Mouse (Mus musculus) left cerebral cortex, adult 8-10 months (tissue): ENCODE results near the gene Zfp184. TPM values are rescaled to one million over a fixed set of nuclear protein-coding genes. Genes with fewer than 3 reads are reported as not detected.
"Not testable (repeated sequence)": the region's sequence is repeated elsewhere in the genome, so short reads cannot be mapped to it uniquely, and the experiment has no call there.

ENCODE experiments used
- DNase-seq, 2 experiments: peaks; one replicate each; pipeline ENCODE4 v3.0.0; 2022; ENCODE audit warnings: low spot score in 2 of 2
- total RNA-seq, 4 experiments: library from RNA; stranded (reverse); gene quantifications; 2 replicates each; pipeline ENCODE4 v1.2.4; 2022

Zfp184 gene
- total RNA-seq: 1 to 10 TPM; 2.4 to 4.1 (median 3.3) TPM

DNA sequence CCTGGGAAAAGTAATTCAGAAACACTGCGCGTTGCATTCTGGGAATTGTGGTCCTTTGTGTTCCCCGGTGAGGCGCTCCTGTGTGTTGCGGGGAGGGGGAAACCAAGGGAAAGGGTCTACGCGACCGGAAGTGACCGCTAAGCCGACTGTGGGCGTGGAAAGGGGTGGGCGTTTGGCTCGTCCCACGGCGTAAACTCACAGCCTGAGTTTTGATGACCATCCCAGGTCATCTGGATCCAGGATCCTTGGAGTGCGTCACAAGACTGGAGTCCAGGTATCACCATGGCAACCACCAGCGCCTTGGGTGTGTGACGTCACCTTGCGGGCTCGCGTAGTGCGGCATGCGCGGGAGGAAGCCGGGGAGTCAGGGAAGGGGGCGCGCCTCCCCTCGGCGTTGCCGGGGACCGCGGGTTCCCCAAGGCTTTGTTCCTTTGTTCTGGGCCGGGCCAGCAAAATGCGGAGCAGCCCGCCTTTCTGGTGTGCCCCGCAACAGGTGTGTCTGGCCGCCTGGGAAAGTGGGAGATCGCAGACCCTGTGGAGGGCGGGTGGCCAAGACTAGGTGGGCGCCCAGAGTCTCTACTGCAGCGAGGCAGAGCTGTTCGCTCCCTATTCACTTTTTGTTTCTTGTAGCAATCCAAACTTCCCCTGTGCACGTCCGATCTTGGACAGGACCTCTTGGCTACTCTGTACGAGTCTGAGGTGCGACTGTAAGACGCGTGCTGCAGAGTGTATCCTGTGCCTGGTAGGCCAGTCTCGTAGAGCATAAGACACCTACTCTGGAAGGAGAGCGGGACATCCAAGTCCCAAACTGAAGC is at the start of gene Zfp184:
Gene Zfp184, plus strand, starts transcription at position 169 of the 815 bp plus-strand sequence.
- DNase-seq: peak; percentile 86 to 89

DNA sequence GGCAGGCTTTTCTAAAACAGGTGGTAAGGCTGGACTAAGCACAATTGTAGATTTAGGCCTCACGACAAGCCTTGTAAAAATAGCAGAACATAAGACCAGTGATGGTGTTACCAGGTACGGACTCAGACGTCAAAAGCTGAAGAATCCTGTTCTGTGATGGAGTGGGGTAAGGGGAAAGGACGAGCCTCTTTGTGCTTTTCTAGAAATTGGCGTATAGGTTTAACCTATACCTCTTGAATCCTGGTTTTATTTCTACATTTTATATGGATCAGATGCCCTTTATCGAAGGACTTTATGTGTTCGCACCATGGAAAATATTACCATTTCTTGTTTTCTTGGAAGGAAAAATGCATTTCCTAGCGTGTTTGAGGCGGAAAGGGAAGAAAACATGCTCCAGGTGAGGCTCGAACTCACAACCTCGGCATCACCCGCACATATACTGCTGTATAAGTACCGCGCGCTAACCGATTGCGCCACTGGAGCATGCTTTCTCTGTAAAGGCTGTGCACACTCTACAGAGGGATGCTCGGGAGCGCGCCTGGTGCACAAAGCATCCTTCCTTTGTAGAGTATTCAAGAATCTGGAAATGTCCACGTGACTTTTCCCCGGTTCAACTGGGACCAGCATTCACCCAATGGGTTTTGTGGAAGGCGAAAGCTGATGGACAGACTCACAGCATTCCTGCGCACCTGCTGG is 48.2 kb upstream of the Zfp184 start:
- peak; percentile 92 to 99 for DNase-seq

DNA sequence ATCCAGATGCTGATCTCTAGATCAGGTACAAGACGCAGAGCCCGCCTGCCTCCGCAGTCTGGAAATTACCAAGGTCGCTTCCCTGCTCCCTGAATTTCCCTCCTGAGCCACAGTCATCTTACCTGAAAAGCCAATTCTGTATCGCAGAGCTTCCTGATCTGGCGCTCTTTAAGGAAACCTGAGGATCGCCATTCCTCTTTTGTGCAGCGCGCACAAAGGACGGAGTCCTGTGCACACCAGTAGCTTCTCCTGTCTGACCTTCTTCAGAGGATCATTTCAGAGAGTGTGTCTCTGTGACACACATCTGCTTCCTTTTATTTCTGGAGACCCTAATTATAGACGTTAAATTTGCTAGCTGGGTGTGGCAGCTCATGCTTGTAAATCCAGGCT is 47.7 kb upstream of the Zfp184 start:
- DNase-seq: no peak

DNA sequence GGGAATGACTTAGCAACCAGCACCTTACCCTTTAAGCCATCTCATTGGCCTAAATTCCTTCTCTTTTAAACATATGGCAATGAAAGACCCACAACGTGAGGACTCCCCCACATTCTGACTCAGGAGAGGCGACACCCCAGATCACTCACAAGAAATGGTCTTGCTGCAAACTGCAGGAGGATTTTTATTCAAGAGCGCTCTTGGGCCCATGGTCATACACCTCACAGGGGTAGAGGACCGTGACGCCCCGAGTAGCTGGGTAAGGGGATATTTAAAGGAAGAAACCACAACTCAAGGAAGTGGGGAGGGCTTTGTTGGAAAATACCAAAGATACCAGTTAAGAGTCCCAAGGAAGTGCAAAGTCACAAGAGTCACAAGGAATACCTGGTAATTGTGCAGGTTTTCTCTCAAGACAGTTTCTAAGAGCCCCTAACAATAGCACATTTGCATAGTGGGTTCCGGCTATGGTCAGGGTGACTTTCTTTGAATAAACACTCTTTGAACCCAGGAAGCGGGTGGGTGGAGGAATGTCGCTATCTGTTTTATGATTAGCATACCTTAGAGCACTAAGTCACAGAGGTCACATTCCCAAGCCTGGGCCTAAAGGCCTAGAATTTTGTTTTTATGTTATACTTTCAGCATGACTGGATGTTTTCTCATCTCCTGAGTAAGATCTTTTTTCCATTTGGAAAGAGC is 43.9 kb upstream of the Zfp184 start:
- DNase-seq: not testable (repeated sequence)

DNA sequence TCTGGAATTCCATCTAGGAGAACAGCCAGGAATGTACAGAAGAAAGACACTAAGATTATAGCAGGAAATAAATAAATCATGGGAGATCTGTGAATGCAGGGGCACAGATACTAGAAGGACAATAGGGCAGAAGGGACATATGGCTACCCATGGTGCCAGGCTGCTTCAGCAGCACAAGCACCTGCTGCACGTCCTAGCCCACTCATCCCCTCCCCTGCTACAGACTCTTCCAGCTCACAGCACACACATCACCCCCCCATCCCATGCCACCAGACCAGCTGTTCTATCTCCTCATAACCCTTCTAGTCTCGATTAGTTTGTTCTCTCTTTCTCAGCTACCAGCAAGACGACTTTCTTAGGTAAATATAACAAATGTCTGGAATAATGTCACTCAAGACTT is 41.4 kb upstream of the Zfp184 start:
- DNase-seq: no peak

DNA sequence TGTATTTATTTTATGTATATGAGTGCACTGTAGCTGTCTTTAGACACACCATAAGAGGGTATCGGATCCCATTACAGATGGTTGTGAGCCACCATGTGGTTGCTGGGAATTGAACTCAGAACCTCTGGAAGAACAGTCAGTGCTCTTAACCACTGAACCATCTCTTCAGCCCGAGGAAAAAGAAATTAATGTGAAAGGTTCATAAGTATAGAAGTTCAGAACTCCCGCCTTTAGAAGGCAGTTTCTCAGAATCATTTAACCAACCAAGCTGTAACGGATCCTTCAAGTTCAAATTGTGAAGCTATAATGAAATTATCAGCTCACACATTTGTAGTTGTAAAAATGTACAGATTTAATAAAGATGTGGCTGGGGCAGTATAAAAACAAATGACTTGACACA is 40.8 kb upstream of the Zfp184 start:
- not testable (repeated sequence) for DNase-seq

DNA sequence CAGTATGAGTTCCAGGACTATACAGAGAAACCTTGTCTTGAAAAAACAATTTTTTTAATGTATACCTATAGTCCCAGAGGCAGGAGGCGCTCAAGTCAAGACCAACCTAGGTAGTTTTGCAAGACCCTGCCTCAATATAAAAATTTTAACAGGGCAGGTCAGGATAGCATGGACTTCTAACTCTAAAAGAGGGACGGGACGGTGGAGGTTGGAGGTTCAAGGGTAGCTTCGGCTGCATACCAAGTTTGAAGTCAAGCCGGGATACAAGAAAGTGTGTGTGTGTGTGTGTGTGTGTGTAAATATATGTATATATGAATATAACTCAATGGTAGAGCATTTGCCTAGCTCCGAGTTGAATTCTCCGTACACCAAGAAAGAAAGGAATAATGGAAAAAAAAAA is 38.6 kb upstream of the Zfp184 start:
- no peak for DNase-seq

DNA sequence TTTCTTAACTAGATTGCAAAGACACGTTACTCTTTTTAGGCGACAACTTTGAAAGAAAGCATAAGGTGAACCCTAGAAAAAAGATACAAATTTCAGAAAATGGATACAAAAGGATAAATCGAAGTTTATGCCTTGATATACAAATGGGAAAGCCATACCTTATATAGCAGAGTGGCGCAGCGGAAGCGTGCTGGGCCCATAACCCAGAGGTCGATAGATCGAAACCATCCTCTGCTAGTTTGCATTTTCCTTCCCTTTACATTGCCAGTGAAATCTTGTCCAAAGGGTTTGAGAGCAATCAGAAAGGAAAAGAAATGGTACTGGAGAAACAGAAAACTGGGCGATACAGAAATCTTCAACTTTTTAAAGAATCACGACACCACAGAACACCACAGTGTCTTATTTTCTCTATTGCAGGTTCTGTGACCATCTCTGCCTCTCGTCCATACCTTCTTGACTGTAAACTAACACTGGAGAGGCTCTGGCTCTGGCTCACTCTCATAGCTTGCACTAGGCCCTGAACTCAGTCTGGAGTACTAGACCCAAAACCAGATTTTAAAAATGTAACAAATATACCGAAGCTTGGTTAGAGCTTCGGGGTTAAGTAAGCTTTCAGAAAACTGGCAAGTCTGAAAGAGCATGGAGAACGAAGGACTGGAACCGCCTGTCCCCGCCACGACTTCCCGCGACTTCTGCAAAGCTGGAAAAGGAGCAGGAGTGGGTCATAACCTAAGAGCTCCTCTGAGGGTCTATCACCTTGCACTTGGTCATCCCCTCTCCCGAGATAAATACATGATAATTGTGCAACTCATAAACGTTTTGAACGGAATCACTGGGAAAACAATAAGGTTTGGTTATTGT is 37.7 kb upstream of the Zfp184 start:
- no peak for DNase-seq

DNA sequence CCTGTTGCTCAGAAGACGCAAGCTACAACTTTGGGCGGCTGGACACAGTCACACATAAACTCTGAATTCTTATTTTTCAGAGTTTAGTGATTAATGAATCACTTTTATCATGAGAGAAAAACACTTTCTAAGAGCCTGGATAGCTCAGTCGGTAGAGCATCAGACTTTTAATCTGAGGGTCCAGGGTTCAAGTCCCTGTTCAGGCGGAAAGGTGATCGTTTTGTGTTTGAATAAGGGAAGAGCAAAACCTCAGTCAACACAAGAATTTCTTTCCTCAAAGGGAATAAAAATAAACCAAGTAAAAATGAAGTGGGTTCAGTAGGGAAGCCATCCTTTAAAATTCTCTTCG is 37.1 kb upstream of the Zfp184 start:
- not testable (repeated sequence) for DNase-seq

DNA sequence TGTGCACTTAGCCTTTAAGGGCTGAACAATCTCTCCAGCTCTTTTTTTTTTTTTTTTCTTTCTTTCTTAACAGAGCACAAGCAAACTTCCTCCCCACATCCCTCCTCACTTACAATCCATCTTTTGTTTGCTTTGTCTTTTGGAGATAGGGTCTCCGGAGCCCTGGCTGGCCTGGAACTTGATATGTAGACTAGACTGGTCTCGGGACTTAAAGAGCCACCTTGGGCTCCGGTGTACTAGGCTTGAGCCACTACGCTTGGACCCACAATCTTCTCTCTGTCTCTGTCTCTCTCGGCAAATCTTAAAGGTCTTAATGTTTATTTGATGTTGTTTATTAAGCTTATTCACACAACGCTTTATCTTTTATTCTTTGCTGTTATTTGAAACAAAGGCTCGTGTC is 34.2 kb upstream of the Zfp184 start:
- no peak for DNase-seq

DNA sequence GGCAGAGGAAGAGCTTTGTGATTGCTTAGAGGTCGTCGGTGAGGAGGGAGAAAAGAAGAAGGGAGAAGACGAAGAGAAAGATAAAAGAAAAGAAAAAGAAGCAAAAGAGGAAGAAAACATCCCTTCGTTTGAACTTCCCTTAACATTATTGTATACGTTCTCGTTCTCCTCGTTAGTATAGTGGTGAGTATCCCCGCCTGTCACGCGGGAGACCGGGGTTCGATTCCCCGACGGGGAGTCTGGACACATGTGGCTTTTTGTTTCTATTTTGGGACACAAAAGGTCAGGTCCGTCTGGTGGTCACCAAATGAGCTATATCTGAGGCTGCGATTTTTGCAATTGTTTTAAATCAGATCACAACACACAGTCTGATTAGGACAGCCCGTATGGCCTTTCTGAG is 33.7 kb upstream of the Zfp184 start:
- no peak for DNase-seq

DNA sequence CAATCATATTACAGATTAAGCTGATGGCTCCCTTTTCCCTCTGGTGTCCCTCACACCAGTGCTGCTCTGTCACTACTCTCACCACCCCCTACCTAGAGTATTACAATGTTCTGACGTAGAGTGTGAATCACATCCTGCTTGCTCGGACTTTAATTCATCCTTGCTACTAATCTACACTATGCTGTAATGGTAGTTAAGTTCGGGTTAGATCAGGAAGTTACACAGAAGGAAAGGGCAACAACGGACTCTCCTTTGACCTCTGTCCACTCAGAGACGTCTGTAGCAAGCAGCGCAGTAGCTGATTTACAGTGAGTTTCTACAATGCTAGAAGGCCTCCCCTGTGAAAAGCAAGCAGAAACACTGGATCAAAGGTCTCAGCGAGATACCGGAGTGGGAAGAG is 31.0 kb upstream of the Zfp184 start:
- no peak for DNase-seq

DNA sequence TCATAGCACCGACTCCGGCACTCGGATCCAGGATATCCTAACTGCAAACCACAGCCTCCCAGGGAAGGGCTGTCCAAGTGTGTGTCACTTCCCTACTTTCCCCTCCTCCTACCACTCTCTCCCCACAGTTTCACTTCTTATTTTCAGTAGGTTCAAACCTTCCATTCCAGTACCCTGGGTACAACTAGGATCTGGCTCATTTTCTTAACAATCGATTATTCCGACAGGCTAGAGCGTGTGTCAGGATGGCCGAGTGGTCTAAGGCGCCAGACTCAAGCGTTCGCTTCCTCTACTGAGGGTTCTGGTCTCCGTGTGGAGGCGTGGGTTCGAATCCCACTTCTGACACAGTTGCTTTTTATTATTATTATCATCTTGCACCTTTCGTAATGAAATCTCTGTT is 30.3 kb upstream of the Zfp184 start:
- no peak for DNase-seq

DNA sequence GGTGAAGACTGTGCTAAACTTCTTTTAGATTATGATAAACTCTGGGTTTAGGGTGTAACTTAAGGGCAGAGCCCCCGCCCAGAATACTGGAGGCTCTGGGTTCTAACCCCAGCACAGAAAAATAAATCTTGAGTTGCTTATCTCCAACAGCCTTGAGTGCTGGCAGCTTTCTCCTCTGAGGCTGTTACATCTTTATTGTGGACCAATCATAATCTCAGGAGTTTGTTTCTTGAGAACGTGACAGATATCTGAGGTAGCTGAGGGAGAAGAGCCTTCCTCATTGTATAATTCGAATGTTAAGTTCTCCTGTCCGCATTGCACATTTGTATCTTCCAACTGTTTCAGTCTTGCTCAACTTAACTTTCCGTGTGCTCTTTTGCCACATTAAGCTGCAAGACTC is 29.4 kb upstream of the Zfp184 start:
- DNase-seq: no peak

DNA sequence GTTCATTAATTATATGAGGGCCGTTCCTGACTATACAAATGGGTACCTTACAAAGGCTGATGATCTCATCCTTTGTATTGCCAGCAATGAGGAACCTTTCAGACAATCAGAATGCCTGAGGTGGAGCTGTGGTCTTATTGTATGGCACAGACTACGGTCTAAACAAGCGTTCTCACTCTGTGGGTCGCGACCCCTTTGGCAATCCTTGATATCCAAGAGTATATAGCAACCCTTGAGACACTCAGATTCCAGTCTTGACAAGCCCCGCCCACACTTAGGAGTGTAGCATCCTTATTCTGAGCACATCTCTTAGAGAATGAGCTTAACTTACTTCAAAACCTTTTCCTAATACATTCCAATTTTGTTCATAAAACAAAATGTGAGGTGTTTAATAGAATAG is 28.8 kb upstream of the Zfp184 start:
- no peak for DNase-seq

DNA sequence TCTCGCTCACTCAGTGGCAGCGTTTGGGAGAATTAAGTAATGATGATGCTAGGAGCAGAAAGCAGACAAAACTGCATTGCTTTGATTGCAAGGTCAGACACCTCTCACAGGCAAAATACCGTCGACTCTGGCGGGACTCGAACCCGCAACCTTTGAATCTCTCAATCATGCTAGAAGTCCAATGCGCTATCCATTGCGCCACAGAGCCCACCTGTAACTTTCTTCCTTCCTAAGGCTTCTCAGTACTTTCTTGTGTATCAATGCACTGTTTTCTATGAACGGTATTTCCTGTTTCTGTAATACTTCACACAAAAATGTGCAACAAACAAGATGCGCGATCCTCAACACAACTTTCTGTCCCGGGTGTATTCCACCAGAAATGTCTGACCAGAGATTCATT is 27.9 kb upstream of the Zfp184 start:
- no peak for DNase-seq

DNA sequence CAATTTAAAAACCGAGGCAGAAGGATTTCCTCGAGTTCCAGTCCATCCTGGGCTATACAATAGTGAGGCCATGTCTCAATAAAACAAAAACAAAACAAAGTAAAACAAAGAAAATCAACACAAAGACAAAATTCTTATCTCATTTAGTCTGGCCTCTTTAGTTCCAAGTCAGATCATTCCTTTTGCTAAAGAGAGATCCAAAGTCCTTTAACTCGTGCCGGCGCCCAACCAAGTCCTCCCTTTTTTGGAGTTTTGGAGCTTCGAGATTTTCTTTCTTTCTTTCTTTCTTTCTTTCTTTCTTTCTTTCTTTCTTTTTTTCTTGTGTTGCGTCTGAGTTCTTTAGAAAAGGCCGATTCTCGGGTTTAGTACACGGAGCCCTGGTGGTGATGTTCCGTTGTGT is 27.4 kb upstream of the Zfp184 start:
- DNase-seq: no peak

DNA sequence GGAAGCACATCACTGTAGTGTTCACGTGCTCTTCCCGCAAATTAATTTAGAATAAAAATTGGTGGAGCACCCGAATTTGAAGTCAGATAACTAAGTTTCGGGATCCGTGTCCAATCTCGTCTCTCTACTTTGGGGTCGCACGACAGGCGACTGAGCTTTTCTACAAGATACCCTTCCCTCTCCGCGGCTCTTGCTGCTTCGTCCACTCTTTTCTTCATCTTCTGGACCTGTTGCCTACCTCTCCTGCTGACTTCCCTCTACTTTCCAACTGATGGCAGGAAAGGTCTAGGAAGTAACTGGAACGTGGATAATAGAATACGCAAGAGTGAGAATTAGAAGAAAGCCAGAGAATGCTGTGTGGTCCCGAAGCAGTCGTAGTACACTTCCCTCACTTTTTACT is 26.9 kb upstream of the Zfp184 start:
- DNase-seq: no peak

DNA sequence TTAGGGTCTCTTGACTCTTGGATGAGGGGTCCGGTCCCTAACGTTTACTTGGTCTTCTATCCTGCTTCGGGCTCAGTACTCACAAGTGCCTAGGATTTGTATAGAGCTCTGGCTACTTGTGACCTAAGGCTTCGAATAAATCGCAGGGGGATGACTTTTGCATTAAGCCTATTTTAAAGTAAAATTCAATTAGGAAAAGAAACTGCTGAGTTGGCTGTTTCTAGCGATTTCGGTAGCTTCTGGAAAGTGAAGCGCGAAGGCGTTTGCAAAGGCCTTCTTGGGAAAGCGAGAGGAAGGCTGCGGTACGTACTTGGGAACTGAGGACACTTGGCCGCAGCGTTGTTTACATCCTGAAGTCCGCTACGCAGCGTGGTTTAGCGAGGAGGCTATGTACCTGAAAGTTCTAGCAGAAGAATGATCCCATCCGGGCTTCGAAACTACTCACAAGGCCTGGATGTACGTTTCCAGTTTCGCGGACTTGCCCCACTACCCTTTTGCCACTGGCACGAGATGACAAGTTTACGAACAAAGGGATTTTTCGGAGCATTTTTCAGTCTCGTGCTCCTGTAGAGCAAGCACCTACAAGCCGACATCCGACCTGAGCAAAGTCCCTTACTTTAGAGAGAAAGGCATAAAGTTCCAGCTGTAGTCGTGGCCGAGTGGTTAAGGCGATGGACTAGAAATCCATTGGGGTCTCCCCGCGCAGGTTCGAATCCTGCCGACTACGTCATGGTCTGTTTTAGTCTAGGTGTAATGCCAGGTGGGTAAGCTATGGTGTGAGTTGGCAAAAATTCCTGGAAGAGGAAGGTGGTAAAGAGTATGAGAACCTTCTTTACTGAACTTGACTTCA is 26.1 kb upstream of the Zfp184 start:
- DNase-seq: no peak

DNA sequence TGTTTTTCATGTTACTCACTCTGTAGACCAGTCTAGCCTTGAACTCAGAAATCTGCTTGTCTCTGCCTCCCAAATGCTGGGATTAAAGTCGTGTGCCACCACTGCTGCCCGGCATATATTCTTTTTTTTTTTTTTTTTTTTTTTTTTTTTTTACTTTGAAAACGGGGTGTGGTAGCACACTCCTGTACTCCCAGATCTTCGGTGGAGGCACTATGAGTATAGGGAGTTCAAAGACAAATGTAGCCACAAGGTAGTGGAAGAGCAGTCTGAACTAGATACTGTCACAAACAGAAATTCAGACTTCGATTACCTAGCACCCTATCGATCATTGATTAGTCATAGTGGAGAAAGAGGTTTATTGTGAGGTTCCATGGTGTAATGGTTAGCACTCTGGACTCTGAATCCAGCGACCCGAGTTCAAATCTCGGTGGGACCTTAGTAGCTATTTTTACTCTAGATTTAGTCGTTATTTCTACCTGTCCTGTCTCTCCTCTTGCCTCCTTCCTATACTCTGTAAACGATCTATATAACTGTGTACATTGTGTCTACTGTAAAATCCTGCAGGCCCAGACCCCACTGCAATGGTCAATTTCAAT is 25.0 kb upstream of the Zfp184 start:
- DNase-seq: no peak
